Mouse (Mus musculus) Muller cell, postnatal 12 days (primary cell): ENCODE data around the gene Smpd2.

Experiments used
- DNase-seq: peaks from one replicate; pipeline ENCODE4 v3.0.0-alpha.2; 2015; ENCODE audit errors: inconsistent ontology term

Smpd2 gene

DNA sequence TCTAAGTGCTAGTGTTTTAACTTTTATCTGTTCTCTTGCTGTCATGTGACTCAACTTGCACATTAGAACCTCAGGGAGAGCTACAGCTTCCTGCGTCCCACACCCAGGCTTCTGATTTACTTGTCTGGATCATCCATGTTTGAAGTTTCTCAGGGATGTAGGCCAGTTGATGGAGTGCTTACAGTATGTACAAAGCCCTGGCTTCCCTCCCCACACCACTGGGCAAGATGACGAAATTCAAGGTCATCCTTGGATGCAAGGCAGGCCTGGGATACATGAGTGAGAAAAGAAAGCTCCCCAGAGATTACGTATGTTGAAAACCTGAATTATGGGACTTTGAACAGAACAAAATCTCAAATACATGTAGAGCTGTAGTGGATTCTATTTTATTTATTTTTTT, 37.4 kb downstream of the Smpd2 start:
- DNase-seq: no peak

DNA sequence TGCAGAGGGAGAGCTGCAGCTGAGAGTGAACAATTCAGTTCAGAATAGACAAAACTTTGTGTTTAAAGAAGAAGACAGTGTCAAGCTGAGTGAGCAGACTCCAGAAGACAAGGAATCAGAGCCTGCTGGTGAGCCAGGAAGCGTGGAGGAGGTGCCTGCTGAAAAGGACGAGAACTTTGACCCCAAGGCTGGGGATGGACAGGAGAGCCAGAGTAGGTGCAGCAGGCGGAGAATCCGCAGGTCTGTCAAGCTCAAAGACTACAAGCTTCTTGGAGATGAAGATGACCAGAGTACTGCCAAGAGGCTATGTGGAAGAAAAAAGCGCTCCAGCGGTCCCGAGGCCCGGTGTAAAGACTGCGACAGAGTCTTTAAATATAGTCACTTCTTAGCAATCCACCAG, 38.5 kb downstream of the Smpd2 start:
- no peak for DNase-seq

DNA sequence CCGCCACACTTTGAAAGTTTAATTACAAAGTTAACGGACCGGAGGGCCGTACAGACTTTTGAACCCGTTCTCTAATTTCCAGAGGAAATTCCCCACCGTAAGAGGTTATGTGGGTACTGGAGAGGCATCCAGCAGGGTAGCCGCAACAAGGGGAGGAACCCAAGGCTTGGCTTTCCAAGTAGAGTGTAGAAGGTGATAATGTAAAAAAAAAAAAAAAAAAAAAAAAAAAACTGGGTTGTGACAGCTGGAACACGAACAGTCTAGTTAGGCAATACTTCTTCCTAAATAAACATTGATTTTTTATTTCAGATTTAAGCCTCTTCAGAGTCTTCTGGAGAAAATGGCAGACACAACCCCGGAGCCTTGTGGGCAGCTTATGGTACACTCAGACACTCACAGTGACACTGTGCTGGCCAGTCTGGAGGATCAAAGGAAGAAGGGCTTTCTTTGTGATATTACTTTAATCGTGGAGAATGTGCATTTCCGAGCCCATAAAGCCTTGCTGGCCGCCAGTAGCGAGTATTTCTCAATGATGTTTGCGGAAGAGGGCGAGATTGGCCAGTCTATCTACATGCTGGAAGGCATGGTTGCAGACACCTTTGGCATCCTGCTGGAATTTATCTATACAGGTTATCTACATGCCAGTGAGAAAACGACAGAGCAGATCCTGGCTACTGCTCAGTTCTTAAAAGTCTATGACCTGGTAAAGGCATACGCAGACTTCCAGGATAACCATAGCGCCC, 39.2 kb downstream of the Smpd2 start:
- no peak for DNase-seq

DNA sequence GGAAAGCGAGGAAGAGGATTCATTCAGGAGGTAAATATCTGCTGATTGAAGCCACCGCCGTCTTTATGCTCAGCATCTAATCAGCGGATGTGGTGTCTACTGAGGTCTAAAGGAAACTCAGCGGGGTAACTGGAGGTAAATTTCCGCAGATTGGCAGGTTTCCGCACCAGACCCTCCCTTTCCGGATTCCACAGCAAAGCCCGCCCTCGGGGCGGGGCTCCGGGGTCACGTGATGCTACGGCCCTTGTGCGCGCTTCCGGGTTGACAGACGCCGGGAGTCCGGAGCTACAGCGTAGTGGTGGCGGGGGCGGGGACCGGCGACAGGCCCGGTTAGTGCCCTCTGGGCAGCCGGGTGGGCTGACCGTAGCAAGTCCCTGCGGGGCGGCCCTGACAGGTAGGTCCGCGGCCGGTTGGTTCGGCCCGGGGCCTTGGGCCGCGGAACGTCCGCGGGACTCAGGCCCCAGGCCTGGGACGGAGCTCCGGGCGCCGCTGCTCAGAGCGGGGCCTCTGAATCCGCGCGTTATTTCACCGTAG, 40.0 kb downstream of the Smpd2 start, which contains the start of gene Zbtb24:
Zbtb24 (plus strand) TSS at position 247 of the 534 bp plus-strand sequence.
- peak; percentile 99 for DNase-seq

DNA sequence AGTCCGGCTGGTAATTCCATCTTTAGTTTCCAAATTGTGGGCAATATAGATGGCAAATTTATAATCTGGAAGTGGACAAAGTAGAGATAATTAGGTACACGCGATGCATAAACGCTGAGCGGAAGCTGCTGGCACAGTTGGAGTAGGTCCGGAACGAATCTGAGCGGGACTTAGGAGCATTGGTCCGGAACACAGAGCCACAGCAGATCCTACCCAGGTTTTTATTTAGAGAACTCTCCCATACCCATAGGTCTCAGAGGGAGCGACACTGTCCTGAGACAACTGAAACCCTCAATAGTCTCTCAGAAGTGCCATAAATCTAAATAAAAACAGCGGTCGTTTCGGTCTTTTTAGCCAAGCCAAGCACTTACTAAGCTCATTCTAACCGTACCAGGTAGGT, 40.5 kb downstream of the Smpd2 start:
- no peak for DNase-seq

DNA sequence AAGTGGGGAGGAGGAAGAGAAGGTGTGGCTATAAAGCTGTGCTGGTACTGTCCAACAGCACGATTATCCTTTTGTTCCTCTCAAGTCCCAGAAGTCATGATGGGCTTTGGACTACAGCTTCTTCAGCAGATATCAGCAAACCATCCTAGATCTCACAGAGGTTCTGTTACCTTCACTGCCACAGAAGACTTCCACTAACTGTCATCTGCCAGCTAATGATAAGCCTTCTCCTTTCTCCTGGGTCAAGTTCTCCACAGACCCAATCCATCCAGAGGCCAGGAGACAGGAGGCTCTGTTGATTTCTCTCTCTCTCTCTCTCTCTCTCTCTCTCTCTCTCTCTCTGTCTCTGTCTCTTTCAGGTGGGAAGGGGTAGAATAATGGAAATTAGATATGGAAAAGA, 42.0 kb downstream of the Smpd2 start:
- DNase-seq: no peak
